Mouse (Mus musculus): ENCODE measurements around the gene Mrap2.

DNA sequence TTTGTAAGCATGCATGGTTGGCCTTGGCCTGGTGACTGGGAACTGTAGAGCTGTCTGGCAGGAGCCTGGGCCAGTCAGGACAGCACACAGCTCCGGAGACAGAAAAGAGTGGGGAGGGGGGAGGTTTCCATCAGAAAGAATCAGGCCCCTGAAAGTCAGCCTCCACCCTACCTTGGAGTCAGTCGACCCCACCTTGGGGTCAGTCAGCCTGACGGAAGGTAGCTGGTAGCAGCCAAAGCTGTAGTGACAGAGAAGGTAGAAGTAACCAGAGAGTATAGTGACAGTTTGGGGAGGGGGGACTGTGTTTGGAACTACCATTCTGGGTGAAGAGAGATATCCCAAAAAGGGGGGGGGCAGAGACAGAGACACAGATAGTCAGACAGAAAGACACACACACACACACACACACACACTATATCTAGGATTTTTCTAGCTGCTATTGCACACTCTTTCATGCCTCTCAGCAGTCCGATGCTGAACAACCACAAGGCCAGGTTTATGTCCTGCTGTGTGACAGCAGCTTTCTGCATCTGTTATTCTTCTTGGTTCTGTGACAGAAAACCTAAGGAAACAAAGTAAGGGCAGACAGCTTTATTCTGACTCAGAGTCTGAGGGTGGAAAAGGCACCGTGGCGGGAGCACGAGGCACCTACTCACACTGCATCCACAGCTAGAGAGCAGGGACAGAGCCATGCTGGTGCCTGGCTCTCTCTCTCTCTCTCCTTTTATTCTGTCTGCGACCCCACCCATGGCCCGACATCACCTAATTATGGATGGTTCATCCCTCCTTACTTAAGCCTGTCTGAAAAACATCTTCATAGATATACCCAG is 23.1 kb downstream of the Mrap2 start:
- no peak for TF ChIP-seq EP300 (IDR thresholded peaks at IDR 0.05; ENCODE audit: insufficient read depth, low read depth, low read length)
- no peak for TF ChIP-seq CTCF (IDR thresholded peaks at IDR 0.05; ENCODE audit: low read depth, low read length)
- no peak for TF ChIP-seq POLR2A (IDR thresholded peaks at IDR 0.05; ENCODE audit: insufficient read depth, low read length)

Data from ES-Bruce4 (cell line).